Mouse (Mus musculus): ENCODE data around the gene Ino80d.

Ino80d gene

GRCm38 (mm10) chr1:62914495-62914894, 200.0 kb downstream of the Ino80d start:
- DNase-seq (ENCODE audit: low spot score in 2 of 2), result no peak

GRCm38 (mm10) chr1:62911426-62911825, 203.0 kb downstream of the Ino80d start:
- no peak for DNase-seq (ENCODE audit: low spot score in 2 of 2)

GRCm38 (mm10) chr1:62909126-62909525, 205.3 kb downstream of the Ino80d start:
- no peak for DNase-seq (ENCODE audit: low spot score in 2 of 2)

GRCm38 (mm10) chr1:62908508-62908907, 206.0 kb downstream of the Ino80d start:
- DNase-seq (ENCODE audit: low spot score in 2 of 2), result no peak

Measured in spleen, postnatal 14 days (tissue).